Mouse (Mus musculus) bone marrow macrophage, adult 2 months (primary cell): Measurements from ENCODE around the gene Zfp820. TPM values are rescaled to one million over a fixed set of nuclear protein-coding genes. Genes with fewer than 3 reads are reported as not detected.
A peak's percentile ranks its signal among the peaks of the same experiment; 100 is the strongest.
"Not testable (repeated sequence)": the region's sequence is repeated elsewhere in the genome, so short reads cannot be mapped to it uniquely, and the experiment has no call there.

Experiments
- H3K27ac ChIP-seq: 2 replicates; pipeline ENCODE4 v1.5.1; 2012; ENCODE audit warnings: low read depth, low read length; ENCODE audit not compliant: insufficient read depth
- H3K4me1 ChIP-seq: 2 replicates; pipeline ENCODE4 v1.6.1; 2012; ENCODE audit warnings: low read length; ENCODE audit not compliant: control insufficient read depth, insufficient read depth
- H3K4me3 ChIP-seq: 2 replicates; pipeline ENCODE4 v1.5.1; 2012; ENCODE audit warnings: mild to moderate bottlenecking, low read length, moderate library complexity; ENCODE audit not compliant: insufficient read depth
- CTCF ChIP-seq: IDR thresholded peaks from 2 replicates; pipeline ENCODE4 v1.5.1; 2012; ENCODE audit warnings: low read depth, mild to moderate bottlenecking, low read length, moderate library complexity
- POLR2A ChIP-seq: IDR thresholded peaks from 2 replicates; pipeline ENCODE4 v1.6.1; 2012; ENCODE audit warnings: mild to moderate bottlenecking, low read depth, low read length, borderline replicate concordance
- polyA plus RNA-seq: library from polyadenylated mRNA; stranded (reverse); fragments of >200 nt; gene quantifications from 2 replicates; pipeline ENCODE4 v1.2.4, GENCODE M21; 2012; ENCODE audit not compliant: missing spikeins, insufficient read depth, insufficient read length

Gene Zfp820
- 0.43 TPM in 1 of 2 replicates, not detected in the other for polyA plus RNA-seq

DNA sequence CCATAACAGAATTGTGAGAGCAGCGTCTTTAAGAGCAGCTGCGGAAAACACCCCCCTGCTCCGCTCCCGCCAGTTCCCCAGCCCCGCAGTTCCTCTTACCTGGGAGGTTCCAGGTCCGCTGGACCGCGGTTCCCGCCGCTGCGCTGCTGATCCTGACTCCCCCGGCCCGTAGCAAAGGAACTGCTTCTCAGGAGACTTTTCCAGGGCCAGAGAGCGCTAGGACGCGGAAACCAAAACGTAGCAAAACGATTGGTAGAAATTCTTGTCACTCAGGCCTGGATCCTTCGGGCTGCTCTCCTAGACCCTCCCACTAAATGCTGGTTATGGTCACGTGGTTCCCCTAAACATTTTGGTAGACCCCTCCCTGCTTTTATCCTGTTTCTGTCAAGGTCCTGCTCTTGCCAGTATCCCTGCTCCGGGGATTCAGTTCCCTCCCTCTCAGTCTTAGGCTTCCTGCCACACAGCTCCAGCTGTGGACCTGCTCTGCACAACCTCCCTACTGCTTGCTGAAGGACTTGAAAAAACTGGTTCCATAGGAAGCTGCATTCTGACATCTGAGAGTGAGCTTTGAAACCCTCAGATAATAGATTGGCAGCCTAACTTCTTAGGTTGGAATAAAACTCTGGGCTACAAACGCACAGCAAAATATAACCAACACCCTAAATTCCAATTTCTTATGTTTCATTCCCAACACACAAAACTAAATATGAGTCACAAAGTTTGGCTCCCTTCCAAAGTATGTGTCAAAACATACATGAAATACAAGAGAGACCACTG, at the start of gene Zfp820:
Gene Zfp820, minus strand, starts transcription at position 228 of the 777 bp plus-strand sequence.
- Histone ChIP-seq H3K4me1 (no peaks in the 10 kb centered on the region), H3K27ac (no peak within 1 kb of the TSS), H3K4me3 (peak within 1 kb of the TSS; percentile 50)
- TF ChIP-seq POLR2A = no peak
- no peak for TF ChIP-seq CTCF

DNA sequence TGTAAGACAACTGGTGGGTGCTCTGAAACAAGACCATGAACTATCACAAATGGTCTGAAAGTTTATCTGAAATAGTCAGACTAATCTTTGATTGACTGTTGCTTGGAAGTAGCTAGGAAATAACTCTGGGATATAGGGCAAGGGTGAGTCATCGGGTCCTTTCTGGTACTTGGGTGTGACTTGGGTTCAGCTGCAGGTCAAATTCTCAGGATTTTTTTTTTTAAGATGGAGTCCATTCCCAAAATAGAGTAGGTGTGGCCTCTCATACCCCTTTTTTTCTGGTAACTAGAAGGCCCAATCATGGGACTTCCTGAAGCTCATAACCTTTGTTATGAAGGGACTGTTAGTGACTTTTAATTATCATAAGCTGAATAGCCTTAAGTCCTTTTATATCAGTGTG, 25.7 kb upstream of the Zfp820 start:
- no peak overlapping the region for H3K27ac ChIP-seq

DNA sequence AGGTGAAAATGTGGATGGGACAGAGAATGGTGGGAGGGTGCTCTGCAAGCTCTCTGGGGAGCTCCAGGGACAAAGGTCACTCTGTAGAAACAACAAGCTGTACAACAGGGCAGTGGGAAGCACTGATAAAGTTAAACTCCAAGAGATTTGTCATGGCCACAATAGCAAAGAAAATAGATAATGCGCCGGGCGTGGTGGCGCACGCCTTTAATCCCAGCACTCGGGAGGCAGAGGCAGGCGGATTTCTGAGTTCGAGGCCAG, 680 bp upstream of the Zfp820 start:
- H3K27ac ChIP-seq, H3K4me1 ChIP-seq, H3K4me3 ChIP-seq: not testable (repeated sequence)

More for the DNA sequence above, 25.7 kb upstream of the Zfp820 start:
- Histone ChIP-seq H3K4me3 (no peak overlapping the region), H3K4me1 (no peaks in the 10 kb centered on the region)
- TF ChIP-seq POLR2A (no peak), CTCF (no peak)

- Histone ChIP-seq H3K4me3 (no peak overlapping the region), H3K27ac (no peak overlapping the region), H3K4me1 (no peaks in the 10 kb centered on the region)
- TF ChIP-seq POLR2A (no peak), CTCF (no peak)
Observed at GRCm38 (mm10) chr17:21838510-21838909, 7.1 kb downstream of the Zfp820 start.

DNA sequence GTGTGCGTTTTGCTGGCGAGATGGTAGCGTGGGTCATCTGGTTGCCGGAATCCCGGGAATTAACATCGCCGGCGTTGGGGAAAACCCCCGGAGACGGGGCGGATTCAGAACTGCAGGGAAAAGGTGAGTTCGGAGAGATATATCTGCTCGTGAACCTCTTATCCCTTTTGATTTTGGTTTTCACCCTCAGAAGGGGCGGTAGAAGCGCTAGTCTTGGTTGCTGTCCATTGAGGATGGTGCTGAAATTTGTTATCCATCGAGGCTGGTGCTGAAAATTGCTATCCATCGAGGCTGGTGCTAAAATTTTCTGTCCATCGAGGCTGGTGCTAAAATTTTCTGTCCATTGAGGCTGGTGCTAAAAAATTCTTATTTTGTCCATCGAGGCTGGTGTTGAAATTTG, 44.2 kb downstream of the Zfp820 start:
- not testable (repeated sequence) for H3K4me3 ChIP-seq, H3K4me1 ChIP-seq, H3K27ac ChIP-seq

DNA sequence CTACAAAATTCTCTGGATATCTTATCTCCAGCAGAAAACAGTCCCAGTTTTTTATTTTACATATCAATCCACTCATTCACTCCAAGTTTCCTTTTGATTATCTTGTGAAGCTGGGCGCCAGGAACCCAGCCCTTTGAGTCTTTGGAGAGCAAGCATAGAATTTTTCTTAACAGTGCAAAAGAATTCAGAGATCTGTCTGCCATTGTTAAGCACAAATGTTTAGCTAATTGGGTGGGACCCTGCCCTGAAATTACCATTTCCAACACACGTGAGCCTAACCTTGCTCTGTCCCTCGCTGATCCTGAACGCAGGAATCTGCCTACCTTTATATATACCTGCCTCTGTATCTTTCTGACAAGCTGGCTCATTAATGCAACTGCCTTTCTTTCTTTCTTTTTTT, 53.3 kb downstream of the Zfp820 start:
- Histone ChIP-seq H3K27ac (no peak overlapping the region), H3K4me3 (no peak overlapping the region)
- no peak for TF ChIP-seq POLR2A
- TF ChIP-seq CTCF = no peak

GRCm38 (mm10) chr17:21770336-21770735, 75.2 kb downstream of the Zfp820 start:
- H3K27ac ChIP-seq = no peak overlapping the region
- H3K4me3 ChIP-seq = no peak overlapping the region
- TF ChIP-seq POLR2A = no peak
- no peak for TF ChIP-seq CTCF
- no peaks in the 10 kb centered on the region for H3K4me1 ChIP-seq

More for the DNA sequence above, 53.3 kb downstream of the Zfp820 start:
- H3K4me1 ChIP-seq = no peaks in the 10 kb centered on the region

Other genes with a start within 250 kb of the Zfp820 start
- gene Zfp983, start 195.1 kb downstream of the Zfp820 start, polyA plus RNA-seq = 4.7 and 5.9 TPM in 2 replicates
- 8.6 and 13.6 TPM in 2 replicates for gene Gm10226, start 153.9 kb downstream of the Zfp820 start, polyA plus RNA-seq
- gene Zfp760, start 138.0 kb downstream of the Zfp820 start, polyA plus RNA-seq = 7.1 and 7.7 TPM in 2 replicates
- 4.0 and 5.0 TPM in 2 replicates for gene Zfp229, start 115.0 kb downstream of the Zfp820 start, polyA plus RNA-seq
- 11.3 and 12.1 TPM in 2 replicates for gene Zfp995, start 64.2 kb upstream of the Zfp820 start, polyA plus RNA-seq
- gene Zfp942, start 116.7 kb upstream of the Zfp820 start, polyA plus RNA-seq = 10.8 and 11.2 TPM in 2 replicates
- 21.8 and 23.9 TPM in 2 replicates for gene Zfp943, start 116.8 kb upstream of the Zfp820 start, polyA plus RNA-seq